Mouse (Mus musculus) stomach, postnatal 0 days (tissue): ENCODE measurements around the gene Arhgef10l. TPM values are rescaled to one million over a fixed set of nuclear protein-coding genes. Genes with fewer than 3 reads are reported as not detected.

Source experiments
- ATAC-seq: fragments of 200-750 bp; cut with Nextera tagmentation; 2 replicates; pipeline ENCODE4 v1.8.0; 2017; ENCODE audit not compliant: low FRiP score, low TSS enrichment
- DNase-seq: peaks from one replicate; pipeline ENCODE4 v3.0.0-alpha.2; 2016; ENCODE audit warnings: low spot score
- H3K27ac ChIP-seq: fragments of 300-500 bp; sonication (generic); replicated peaks from 2 replicates; pipeline ENCODE4 v1.5.1; 2014; ENCODE audit warnings: mild to moderate bottlenecking, control low read depth
- H3K27me3 ChIP-seq: fragments of 300-500 bp; sonication (generic); 2 replicates; pipeline ENCODE4 v1.6.1; 2014; ENCODE audit warnings: low read length; ENCODE audit not compliant: control insufficient read depth, insufficient read depth
- H3K36me3 ChIP-seq: fragments of 300-500 bp; sonication (generic); 2 replicates; pipeline ENCODE4 v1.6.1; 2014; ENCODE audit warnings: low read length, mixed read lengths; ENCODE audit not compliant: control insufficient read depth, insufficient read depth
- H3K4me1 ChIP-seq: fragments of 300-500 bp; sonication (generic); replicated peaks from 2 replicates; pipeline ENCODE4 v1.6.1; 2014; ENCODE audit warnings: antibody characterized with exemption; ENCODE audit not compliant: control insufficient read depth, insufficient read depth
- H3K4me2 ChIP-seq: fragments of 300-500 bp; sonication (generic); replicated peaks from 2 replicates; pipeline ENCODE4 v1.6.1; 2014; ENCODE audit warnings: low read depth, mild to moderate bottlenecking, control low read depth, moderate library complexity
- H3K4me3 ChIP-seq: fragments of 300-500 bp; sonication (generic); 2 replicates; pipeline ENCODE4 v1.5.1; 2014; ENCODE audit warnings: low read depth, low read length, control low read depth
- H3K9ac ChIP-seq: fragments of 300-500 bp; sonication (generic); 2 replicates; pipeline ENCODE4 v1.6.1; 2014; ENCODE audit warnings: mild to moderate bottlenecking, low read length, control low read depth, mixed read lengths
- H3K9me3 ChIP-seq: fragments of 300-500 bp; sonication (generic); 2 replicates; pipeline ENCODE4 v1.6.1; 2016; ENCODE audit warnings: low read length; ENCODE audit not compliant: control insufficient read depth
- CTCF ChIP-seq: IDR thresholded peaks from 2 replicates; pipeline ENCODE4 v1.5.1; 2016; ENCODE audit warnings: antibody characterized with exemption, low read depth, mild to moderate bottlenecking, moderate library complexity
- EP300 ChIP-seq: optimal IDR thresholded peaks from 2 replicates; pipeline ENCODE3; 2016; ENCODE audit warnings: antibody characterized with exemption
- WGBS: fragments of 180-500 bp; shearing (Covaris S2); extraction: QIAGEN DNeasy Blood & Tissue Kit; methylation state at CpG from one replicate; pipeline ENCODE4 v1.1.7; 2014; 5-methylcytosine and 5-hydroxymethylcytosine counted together
- polyA plus RNA-seq: library from polyadenylated mRNA; unstranded; fragments of >200 nt; fragmentation: Nextera tagmentation; extraction: Ambion mirVana; gene quantifications from 2 replicates; pipeline ENCODE4 v1.2.1, GENCODE M21; 2015

The Arhgef10l gene
- polyA plus RNA-seq, 1 experiment from 2014 or later, result 11.3 TPM

DNA sequence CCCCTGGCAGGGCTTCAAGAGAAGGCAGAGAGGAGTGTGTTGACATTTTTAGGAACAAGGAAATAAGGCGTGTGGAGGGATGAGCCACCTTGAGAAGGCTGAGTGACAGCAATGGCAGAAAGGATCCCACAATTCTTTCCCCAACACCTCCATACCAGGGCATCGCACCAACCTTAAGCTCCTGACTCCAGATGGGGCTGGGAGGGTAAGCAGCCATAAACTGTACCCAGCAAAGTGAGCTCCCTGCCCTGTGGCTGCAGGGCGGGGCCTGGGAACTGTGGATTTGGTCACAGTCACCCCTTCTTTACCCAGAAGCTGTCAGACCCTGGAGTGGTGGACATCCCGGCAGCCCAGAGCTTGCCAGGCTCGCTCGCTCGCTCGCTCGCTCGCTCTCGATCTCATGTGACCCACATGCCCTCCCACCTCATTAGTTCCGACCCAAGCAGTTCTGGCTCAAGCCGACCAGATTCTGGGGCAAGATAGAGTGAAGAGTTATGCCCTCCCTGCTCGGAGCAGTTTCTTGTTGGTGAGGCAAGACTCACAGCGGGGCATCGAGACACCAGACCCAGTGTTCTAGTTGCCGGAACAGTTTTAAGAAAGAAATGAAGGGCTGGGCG is 4.3 kb downstream of the Arhgef10l start:
- Histone ChIP-seq H3K27me3 (no peaks in the 10 kb centered on the region), H3K36me3 (no peaks in the 10 kb centered on the region), H3K9me3 (no peaks in the 10 kb centered on the region), H3K27ac (peak overlapping the region; percentile 46), H3K9ac (no peak overlapping the region), H3K4me3 (no peak overlapping the region), H3K4me1 (peaks cover 9% of the 10 kb centered on the region), H3K4me2 (no peak overlapping the region)
- TF ChIP-seq EP300 (no peak), CTCF (no peak)
- WGBS, result 74% methylated on average over 18 of the region's 18 CpGs
- no peak for ATAC-seq
- no peak for DNase-seq

DNA sequence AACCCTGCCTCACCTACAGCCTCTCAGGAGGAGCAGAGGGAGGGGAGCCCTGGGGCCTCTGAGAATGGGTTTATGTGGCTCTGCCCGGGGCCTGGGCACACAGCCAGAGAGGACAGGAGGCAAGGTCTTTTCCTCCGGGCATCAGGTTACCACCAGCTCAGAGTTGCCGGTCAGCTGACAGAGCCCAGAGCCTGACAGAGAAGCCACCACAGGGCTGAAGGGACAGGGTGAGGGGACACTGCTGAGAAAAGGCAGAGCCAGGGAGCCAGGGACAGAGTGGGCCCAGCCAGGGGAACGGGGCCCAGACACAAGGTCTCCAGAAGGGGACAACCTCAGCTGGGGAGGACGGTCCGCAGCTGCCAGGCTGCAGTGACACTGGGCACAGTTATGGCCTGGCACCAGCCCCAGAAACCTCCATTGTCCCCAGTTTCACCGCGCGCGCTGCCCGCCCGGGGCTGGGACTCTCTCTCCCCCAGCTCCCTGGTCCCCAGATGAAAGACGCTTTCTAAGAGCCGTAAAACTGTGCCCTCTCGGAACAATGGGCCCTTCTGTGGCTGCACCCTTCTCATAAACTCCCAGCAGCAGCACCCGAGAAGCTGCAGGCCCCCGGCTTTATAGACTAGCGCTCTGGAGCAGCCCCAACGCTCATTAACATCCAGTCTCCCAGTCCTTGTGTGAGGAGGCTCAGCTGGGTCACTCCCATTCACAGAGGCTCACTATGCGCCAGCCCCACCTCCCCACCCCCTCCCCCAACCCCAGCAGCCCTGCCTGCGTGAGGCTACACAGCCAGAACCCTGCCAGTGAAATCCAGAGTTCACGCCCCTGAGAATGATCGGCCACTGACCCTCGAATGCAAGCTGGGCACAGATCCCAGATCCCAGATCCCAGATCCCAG is 7.9 kb downstream of the Arhgef10l start:
- Histone ChIP-seq H3K4me3 (no peak overlapping the region), H3K27ac (peak overlapping the region; percentile 83), H3K27me3 (no peaks in the 10 kb centered on the region), H3K36me3 (no peaks in the 10 kb centered on the region), H3K4me2 (peak overlapping the region; percentile 42), H3K9me3 (no peaks in the 10 kb centered on the region), H3K9ac (peak overlapping the region; percentile 55), H3K4me1 (peaks cover 9% of the 10 kb centered on the region)
- DNase-seq (peak; percentile 64), ATAC-seq (peak; percentile 49)
- TF ChIP-seq CTCF (no peak), EP300 (no peak)
- WGBS, result 7% methylated on average over 22 of the region's 24 CpGs

DNA sequence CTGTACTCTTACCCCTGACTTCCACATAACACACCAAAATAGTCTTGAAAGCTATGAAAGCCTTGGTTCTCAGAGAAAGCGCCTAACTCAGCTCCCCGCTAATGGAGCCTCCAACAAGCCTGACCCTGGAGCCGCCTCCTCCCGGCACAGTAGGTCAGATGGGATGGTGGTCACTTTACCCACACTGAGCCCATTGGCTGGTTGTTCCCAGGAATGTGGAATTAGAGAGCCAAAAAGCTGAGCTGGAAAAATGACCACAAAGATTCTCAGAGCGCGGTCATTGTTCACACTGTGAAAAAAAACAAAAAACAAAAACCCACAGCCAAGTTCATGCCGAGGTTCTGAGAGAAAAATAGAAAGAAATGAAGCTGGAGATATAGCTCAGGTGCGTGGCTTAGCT is 9.3 kb downstream of the Arhgef10l start:
- Histone ChIP-seq H3K4me1 (peaks cover 6% of the 10 kb centered on the region), H3K27me3 (no peaks in the 10 kb centered on the region), H3K9ac (no peak overlapping the region), H3K27ac (no peak overlapping the region), H3K4me2 (no peak overlapping the region), H3K4me3 (no peak overlapping the region), H3K9me3 (no peaks in the 10 kb centered on the region), H3K36me3 (no peaks in the 10 kb centered on the region)
- no peak for ATAC-seq
- 71% methylated on average over 8 of the region's 8 CpGs for WGBS
- TF ChIP-seq CTCF, result no peak
- TF ChIP-seq EP300, result no peak
- DNase-seq, result no peak

DNA sequence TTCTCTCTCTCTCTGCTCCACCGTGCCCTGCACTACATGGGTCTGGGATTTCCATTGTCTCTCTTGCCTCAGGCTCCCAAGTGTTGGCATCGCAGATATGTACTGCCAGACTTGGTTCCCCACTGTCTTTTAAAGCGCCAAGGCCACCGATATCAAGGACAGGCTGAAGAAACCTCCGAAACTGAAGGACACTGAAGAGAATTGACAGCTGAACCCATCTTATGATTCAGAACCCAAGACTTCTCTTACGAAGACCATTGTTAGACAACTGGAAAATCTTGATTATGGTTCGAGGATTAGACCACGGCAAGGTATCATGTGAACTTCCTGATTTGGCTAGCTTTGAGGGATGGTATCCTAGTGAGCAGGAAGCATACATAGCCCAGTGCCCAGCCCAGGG is 11.0 kb downstream of the Arhgef10l start:
- 60% methylated on average over 8 of the region's 8 CpGs for WGBS

DNA sequence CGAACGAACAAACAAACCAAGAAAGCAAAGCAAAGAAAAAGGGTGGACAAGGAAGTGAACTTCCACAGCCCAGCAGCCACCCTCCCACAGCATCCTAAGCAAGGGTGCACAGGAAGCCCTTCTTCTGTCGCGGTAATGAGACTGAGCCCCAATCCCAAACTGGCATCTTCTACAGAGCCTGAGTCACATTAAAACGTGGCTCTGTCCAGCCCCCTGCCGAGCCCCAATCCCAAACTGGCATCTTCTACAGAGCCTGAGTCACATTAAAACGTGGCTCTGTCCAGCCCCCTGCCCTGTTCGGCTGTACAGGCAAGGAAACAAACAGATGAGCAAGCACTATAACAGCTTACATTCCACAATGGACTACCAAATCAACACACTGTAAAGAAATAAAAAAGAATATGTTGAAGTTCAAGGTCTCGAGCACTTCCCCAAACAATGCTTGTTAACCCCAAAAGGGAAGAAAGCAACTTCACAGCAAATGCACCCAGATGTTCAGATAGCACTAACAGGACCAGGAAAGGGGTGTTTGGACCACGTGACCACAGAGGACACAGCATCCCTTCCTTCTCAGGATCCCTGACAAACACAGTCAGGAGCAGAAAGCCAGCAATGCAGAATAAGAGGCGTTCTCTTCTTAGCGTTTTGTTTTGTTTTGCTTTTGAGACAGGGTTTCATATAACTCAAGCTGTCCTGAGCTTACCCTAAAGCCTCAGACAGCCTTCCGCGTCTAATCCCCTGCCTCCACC is 11.8 kb downstream of the Arhgef10l start:
- peaks cover 6% of the 10 kb centered on the region for H3K4me1 ChIP-seq
- no peaks in the 10 kb centered on the region for H3K27me3 ChIP-seq
- H3K27ac ChIP-seq, result no peak overlapping the region; the same call in 1 of the 2 replicates
- no peaks in the 10 kb centered on the region for H3K9me3 ChIP-seq
- H3K9ac ChIP-seq, result no peak overlapping the region
- H3K36me3 ChIP-seq, result no peaks in the 10 kb centered on the region
- 27% methylated on average over 14 of the region's 14 CpGs for WGBS
- DNase-seq, result no peak
- ATAC-seq, result no peak
- no peak overlapping the region for H3K4me2 ChIP-seq
- H3K4me3 ChIP-seq, result no peak overlapping the region
- TF ChIP-seq CTCF (no peak), EP300 (no peak)

More for the DNA sequence above, 11.0 kb downstream of the Arhgef10l start:
- DNase-seq (no peak), ATAC-seq (no peak)
- no peaks in the 10 kb centered on the region for H3K36me3 ChIP-seq
- TF ChIP-seq CTCF, result no peak
- H3K4me2 ChIP-seq, result no peak overlapping the region
- H3K9me3 ChIP-seq, result no peaks in the 10 kb centered on the region
- peaks cover 6% of the 10 kb centered on the region for H3K4me1 ChIP-seq
- no peaks in the 10 kb centered on the region for H3K27me3 ChIP-seq
- no peak overlapping the region; the same call in 1 of the 2 replicates for H3K27ac ChIP-seq
- no peak overlapping the region for H3K4me3 ChIP-seq
- no peak overlapping the region for H3K9ac ChIP-seq
